Mouse (Mus musculus) testis, adult 2 months (tissue): ENCODE measurements at regions not wholly inside any gene's neighbourhood (a gene's known extent, or its start where the extent isn't known, plus 50 kb on each side); places are given as distances from the start of the nearest gene placed in this dataset.

ENCODE experiments used
- CTCF ChIP-seq: fragments of 200-500 bp; IDR thresholded peaks from 2 replicates; pipeline ENCODE4 v1.5.1; 2012; ENCODE audit warnings: low read depth, mild to moderate bottlenecking, inconsistent platforms, low read length, moderate library complexity; ENCODE audit not compliant: control insufficient read depth, insufficient read depth, insufficient replicate concordance
- POLR2A ChIP-seq: fragments of 200-500 bp; IDR thresholded peaks from 2 replicates; pipeline ENCODE4 v1.6.1; 2012; ENCODE audit warnings: low read depth, mild to moderate bottlenecking, inconsistent platforms, low read length, moderate library complexity; ENCODE audit not compliant: control insufficient read depth

- no peak for TF ChIP-seq CTCF
- TF ChIP-seq POLR2A = no peak
Observed at GRCm38 (mm10) chr1:7591327-7591726, 2783.6 kb downstream of the Gm37988 start.
